Mouse (Mus musculus) myocyte (in vitro differentiated cells): ENCODE measurements around the gene Mbtd1. TPM values are rescaled to one million over a fixed set of nuclear protein-coding genes. Genes with fewer than 3 reads are reported as not detected.

ENCODE experiments used
- H3K27me3 ChIP-seq: one replicate; pipeline ENCODE4 v1.6.1; 2011; ENCODE audit not compliant: control insufficient read depth, insufficient read depth, insufficient read length
- H3K36me3 ChIP-seq: one replicate; pipeline ENCODE4 v1.6.1; 2011; ENCODE audit not compliant: control insufficient read depth, insufficient read depth
- H3K4me2 ChIP-seq: one replicate; pipeline ENCODE4 v1.6.1; 2011; ENCODE audit warnings: low read depth, control low read depth
- H3K4me3 ChIP-seq: one replicate; pipeline ENCODE4 v1.5.1; 2011; ENCODE audit warnings: mild to moderate bottlenecking, control low read depth, moderate library complexity
- H3K79me2 ChIP-seq: one replicate; pipeline ENCODE4 v1.6.1; 2011; ENCODE audit not compliant: control insufficient read depth, insufficient read depth
- H3ac ChIP-seq: one replicate; pipeline ENCODE4 v1.6.1; 2011; ENCODE audit not compliant: control insufficient read depth, insufficient read length
- CEBPB ChIP-seq: IDR thresholded peaks from 2 replicates; pipeline ENCODE4 v1.6.1; 2011; ENCODE audit warnings: mild to moderate bottlenecking, moderate library complexity; ENCODE audit not compliant: poor library complexity, insufficient read depth, severe bottlenecking
- E2F4 ChIP-seq: IDR thresholded peaks from one replicate; pipeline ENCODE4 v1.6.1; 2011; ENCODE audit warnings: mild to moderate bottlenecking, control low read depth, moderate library complexity; ENCODE audit not compliant: insufficient read depth
- MAX ChIP-seq: IDR thresholded peaks from one replicate; pipeline ENCODE4 v1.6.1; 2011; ENCODE audit warnings: low read depth, mild to moderate bottlenecking, control low read depth
- MYOD1 ChIP-seq, 3 experiments: IDR thresholded peaks; one replicate each; pipeline ENCODE4 v1.6.1; 2011; ENCODE audit warnings: control low read depth in 2 of 3, low read depth in 2 of 3, mild to moderate bottlenecking in 2 of 3, moderate library complexity in 1 of 3; ENCODE audit not compliant: insufficient read length in 2 of 3, control insufficient read depth in 1 of 3
- MYOG ChIP-seq, 3 experiments: IDR thresholded peaks; one replicate each; pipeline ENCODE4 v1.6.1; 2011; ENCODE audit warnings: control low read depth in 2 of 3, low read depth in 2 of 3, mild to moderate bottlenecking in 2 of 3; ENCODE audit not compliant: insufficient read length in 2 of 3, control insufficient read depth in 1 of 3, insufficient read depth in 1 of 3
- POLR2A ChIP-seq: IDR thresholded peaks from one replicate; pipeline ENCODE4 v1.6.1; 2011; ENCODE audit warnings: low read depth, mild to moderate bottlenecking, control low read depth, moderate library complexity; ENCODE audit not compliant: insufficient read length
- POLR2AphosphoS2 ChIP-seq: IDR thresholded peaks from one replicate; pipeline ENCODE4 v1.6.1; 2011; ENCODE audit warnings: low read depth, control low read depth; ENCODE audit not compliant: insufficient read length
- REST ChIP-seq: IDR thresholded peaks from one replicate; pipeline ENCODE4 v1.6.1; 2011; ENCODE audit warnings: mild to moderate bottlenecking, control low read depth, moderate library complexity; ENCODE audit not compliant: insufficient read depth, insufficient read length
- SRF ChIP-seq: IDR thresholded peaks from one replicate; pipeline ENCODE4 v1.6.1; 2011; ENCODE audit warnings: low read depth; ENCODE audit not compliant: control insufficient read depth, insufficient read length
- TCF12 ChIP-seq: IDR thresholded peaks from one replicate; pipeline ENCODE4 v1.6.1; 2011; ENCODE audit warnings: mild to moderate bottlenecking, control low read depth; ENCODE audit not compliant: poor library complexity, insufficient read depth, severe bottlenecking
- TCF3 ChIP-seq: IDR thresholded peaks from one replicate; pipeline ENCODE4 v1.6.1; 2011; ENCODE audit warnings: low read depth, control low read depth; ENCODE audit not compliant: insufficient read length
- USF1 ChIP-seq: IDR thresholded peaks from one replicate; pipeline ENCODE4 v1.6.1; 2011; ENCODE audit warnings: low read depth, mild to moderate bottlenecking, control low read depth, moderate library complexity
- polyA plus RNA-seq: library from polyadenylated mRNA; unstranded; fragments of >200 nt; fragmentation: generic; extraction: Trizol; gene quantifications from one replicate; pipeline ENCODE4 v1.2.1, GENCODE M21; 2012; ENCODE audit warnings: missing spikeins

Mbtd1 gene
- polyA plus RNA-seq, result 4.2 TPM

- peak within 1 kb of the TSS; percentile 93 for H3K4me2 ChIP-seq
- no peaks in the 10 kb centered on the region for H3K27me3 ChIP-seq
These were observed at the start of gene Mbtd1, which contains the start of gene Utp18 for GRCm38 (mm10) chr11:93885572-93886410. Mbtd1 (plus strand) TSS chr11:93885852. Utp18 (minus strand) TSS chr11:93885766.

GRCm38 (mm10) chr11:93847342-93847741 is 38.3 kb upstream of the Mbtd1 start:
- Histone ChIP-seq H3K27me3 (no peaks in the 10 kb centered on the region), H3ac (no peak overlapping the region), H3K4me3 (no peak overlapping the region), H3K79me2 (no peaks in the 10 kb centered on the region), H3K4me2 (no peak overlapping the region), H3K36me3 (no peaks in the 10 kb centered on the region)
- no peak for TF ChIP-seq POLR2A
- no peak for TF ChIP-seq USF1
- no peak for TF ChIP-seq TCF3
- TF ChIP-seq TCF12, result no peak
- no peak for TF ChIP-seq REST
- no peak for TF ChIP-seq MYOG (IDR thresholded peaks at IDR 0.05; ENCODE audit: control insufficient read depth in 1 of 3, insufficient read depth in 1 of 3, insufficient read length in 2 of 3, low read depth in 2 of 3)
- no peak for TF ChIP-seq MAX

More at GRCm38 (mm10) chr11:93885572-93886410, at the start of gene Mbtd1, which contains the start of gene Utp18:
- TF ChIP-seq MYOD1 (IDR thresholded peaks at IDR 0.05; ENCODE audit: control insufficient read depth in 1 of 3, insufficient read length in 2 of 3, low read depth in 2 of 3) (peak in 1 of 3 experiments; percentile 0), MAX (no peak), REST (peak; percentile 10), TCF12 (no peak), MYOG (IDR thresholded peaks at IDR 0.05; ENCODE audit: control insufficient read depth in 1 of 3, insufficient read depth in 1 of 3, insufficient read length in 2 of 3, low read depth in 2 of 3) (no peak), SRF (no peak), POLR2AphosphoS2 (peak; percentile 65), USF1 (peak; percentile 90), POLR2A (peak; percentile 52)
- Histone ChIP-seq H3K36me3 (peaks cover 18% of the 10 kb centered on the region), H3K79me2 (peaks cover 53% of the 10 kb centered on the region), H3K4me3 (peak within 1 kb of the TSS; percentile 79), H3ac (peak within 1 kb of the TSS; percentile 87)

- no peak overlapping the region for H3K4me2 ChIP-seq
- H3K36me3 ChIP-seq, result no peaks in the 10 kb centered on the region
- no peaks in the 10 kb centered on the region for H3K79me2 ChIP-seq
- no peaks in the 10 kb centered on the region for H3K27me3 ChIP-seq
- TF ChIP-seq MYOG (IDR thresholded peaks at IDR 0.05; ENCODE audit: control insufficient read depth in 1 of 3, insufficient read depth in 1 of 3, insufficient read length in 2 of 3, low read depth in 2 of 3), result no peak
- TF ChIP-seq USF1, result no peak
- no peak for TF ChIP-seq CEBPB
- TF ChIP-seq REST, result no peak
- TF ChIP-seq TCF3, result no peak
- TF ChIP-seq E2F4, result no peak
- no peak for TF ChIP-seq TCF12
- TF ChIP-seq MAX, result no peak
- TF ChIP-seq SRF, result no peak
- no peak overlapping the region for H3K4me3 ChIP-seq
- no peak overlapping the region for H3ac ChIP-seq
These were observed 33.1 kb upstream of the Mbtd1 start for GRCm38 (mm10) chr11:93852546-93852945.

GRCm38 (mm10) chr11:93856284-93856955 is 29.2 kb upstream of the Mbtd1 start:
- Histone ChIP-seq H3K4me3 (no peak overlapping the region), H3K4me2 (peak overlapping the region; percentile 29), H3ac (no peak overlapping the region), H3K36me3 (peaks cover 11% of the 10 kb centered on the region), H3K79me2 (no peaks in the 10 kb centered on the region), H3K27me3 (no peaks in the 10 kb centered on the region)
- no peak for TF ChIP-seq MAX
- TF ChIP-seq MYOD1 (IDR thresholded peaks at IDR 0.05; ENCODE audit: control insufficient read depth in 1 of 3, insufficient read length in 2 of 3, low read depth in 2 of 3), result no peak
- no peak for TF ChIP-seq POLR2AphosphoS2
- TF ChIP-seq REST, result no peak
- TF ChIP-seq TCF12, result no peak
- no peak for TF ChIP-seq TCF3
- TF ChIP-seq E2F4, result no peak

GRCm38 (mm10) chr11:93860540-93861172 is 25.0 kb upstream of the Mbtd1 start:
- H3ac ChIP-seq, result no peak overlapping the region
- H3K4me3 ChIP-seq, result no peak overlapping the region
- no peaks in the 10 kb centered on the region for H3K79me2 ChIP-seq
- H3K27me3 ChIP-seq, result no peaks in the 10 kb centered on the region
- peaks cover 36% of the 10 kb centered on the region for H3K36me3 ChIP-seq
- no peak for TF ChIP-seq POLR2A
- TF ChIP-seq REST, result no peak
- TF ChIP-seq MYOG (IDR thresholded peaks at IDR 0.05; ENCODE audit: control insufficient read depth in 1 of 3, insufficient read depth in 1 of 3, insufficient read length in 2 of 3, low read depth in 2 of 3), result no peak
- no peak for TF ChIP-seq E2F4
- no peak for TF ChIP-seq POLR2AphosphoS2
- no peak for TF ChIP-seq CEBPB
- TF ChIP-seq TCF12, result no peak
- TF ChIP-seq SRF, result no peak
- no peak for TF ChIP-seq USF1
- no peak for TF ChIP-seq MAX
- no peak for TF ChIP-seq TCF3
- no peak for TF ChIP-seq MYOD1 (IDR thresholded peaks at IDR 0.05; ENCODE audit: control insufficient read depth in 1 of 3, insufficient read length in 2 of 3, low read depth in 2 of 3)
- H3K4me2 ChIP-seq, result no peak overlapping the region
